Mouse (Mus musculus) spleen, adult 2 months (tissue): ENCODE measurements around the gene Tpr. TPM values are rescaled to one million over a fixed set of nuclear protein-coding genes. Genes with fewer than 3 reads are reported as not detected.
A peak's percentile ranks its signal among the peaks of the same experiment; 100 is the strongest.

Experiments
- DNase-seq, 2 experiments: peaks; one replicate each; pipeline versions ENCODE4 v3.0.0 to v3.0.0-alpha.2; 2012 to 2021; ENCODE audit warnings: low spot score in 2 of 2, low read depth in 1 of 2
- H3K27ac ChIP-seq: fragments of 200-500 bp; 2 replicates; pipeline ENCODE4 v1.5.1; 2012; ENCODE audit warnings: low read length, inconsistent platforms; ENCODE audit not compliant: insufficient read depth
- H3K27me3 ChIP-seq: fragments of 200-500 bp; 2 replicates; pipeline ENCODE4 v1.6.1; 2012; ENCODE audit warnings: mild to moderate bottlenecking, moderate library complexity, low read length, inconsistent platforms; ENCODE audit not compliant: control insufficient read depth, insufficient read depth
- H3K36me3 ChIP-seq: fragments of 200-500 bp; 2 replicates; pipeline ENCODE4 v1.6.1; 2012; ENCODE audit warnings: mild to moderate bottlenecking, low read length, inconsistent platforms; ENCODE audit not compliant: control insufficient read depth, insufficient read depth
- H3K4me1 ChIP-seq: fragments of 200-500 bp; 2 replicates; pipeline ENCODE4 v1.6.1; 2011; ENCODE audit warnings: inconsistent platforms; ENCODE audit not compliant: control insufficient read depth, insufficient read depth, insufficient read length
- H3K4me3 ChIP-seq: fragments of 200-500 bp; 2 replicates; pipeline ENCODE4 v1.5.1; 2011; ENCODE audit warnings: mild to moderate bottlenecking, inconsistent platforms; ENCODE audit not compliant: insufficient read depth, insufficient read length; ENCODE audit errors: extremely low read depth
- CTCF ChIP-seq: fragments of 200-500 bp; IDR thresholded peaks from 2 replicates; pipeline ENCODE4 v1.5.1; 2011; ENCODE audit warnings: mild to moderate bottlenecking, inconsistent platforms; ENCODE audit not compliant: insufficient read depth, insufficient read length, insufficient replicate concordance; ENCODE audit errors: extremely low read depth
- POLR2A ChIP-seq: fragments of 200-500 bp; IDR thresholded peaks from 2 replicates; pipeline ENCODE4 v1.6.1; 2011; ENCODE audit warnings: low read depth, low read length, inconsistent platforms
- WGBS: fragments of 180-500 bp; shearing (Covaris S2); methylation state at CpG from one replicate; pipeline ENCODE4 v1.1.7; 2018; 5-methylcytosine and 5-hydroxymethylcytosine counted together
- polyA plus RNA-seq: library from polyadenylated mRNA; depleted of rRNA; stranded (reverse); fragments of >200 nt; gene quantifications from 2 replicates; pipeline ENCODE4 v1.2.3, GENCODE M21; 2012

Gene Tpr
- polyA plus RNA-seq, 1 experiment = 49.3 TPM

GRCm38 (mm10) chr1:150389390-150390129 lies 3.1 kb upstream of the Tpr start:
- peak in 1 of 2 experiments; percentile 13 for DNase-seq
- H3K27ac ChIP-seq = no peak overlapping the region
- H3K4me3 ChIP-seq = no peak overlapping the region
- H3K4me1 ChIP-seq = no peaks in the 10 kb centered on the region; the same call in none of the 2 replicates
- peaks cover 5% of the 10 kb centered on the region for H3K36me3 ChIP-seq
- no peaks in the 10 kb centered on the region for H3K27me3 ChIP-seq
- 68% methylated on average over 6 of the region's 6 CpGs for WGBS
- TF ChIP-seq POLR2A = no peak
- TF ChIP-seq CTCF = no peak

DNA sequence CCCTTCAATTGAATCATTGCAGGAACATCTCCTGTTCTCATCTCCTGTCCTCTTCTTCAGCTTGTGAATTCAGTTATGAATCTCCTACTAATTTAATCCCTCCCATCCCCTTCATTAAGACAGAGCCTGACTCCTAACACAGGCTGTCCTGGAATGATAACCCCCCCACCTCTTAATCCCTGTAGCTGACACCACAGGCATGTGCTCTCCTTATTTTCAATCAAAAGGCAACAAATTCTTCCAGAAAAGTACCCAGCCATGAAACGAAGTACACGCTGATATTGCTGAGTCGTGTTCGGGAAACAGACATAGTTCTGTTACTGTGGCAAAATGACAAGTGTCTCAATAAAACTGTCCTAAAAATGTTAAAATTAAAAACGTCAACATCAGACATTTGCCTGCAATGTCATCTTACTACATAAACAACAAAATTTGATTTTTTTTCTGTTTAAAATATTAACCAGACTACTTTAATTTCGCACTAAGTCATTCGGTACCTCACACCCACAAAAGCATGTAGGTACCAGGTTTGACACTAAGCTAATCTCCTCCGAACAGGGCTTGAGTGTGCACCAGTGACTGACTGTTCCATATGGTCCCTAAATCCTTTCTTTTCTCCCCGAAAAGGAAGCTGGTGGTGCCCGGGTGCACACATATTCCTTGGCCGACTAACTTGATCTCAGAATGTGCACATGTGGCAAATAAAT lies 554 bp upstream of the Tpr start:
- H3K27ac ChIP-seq = peak overlapping the region; percentile 99
- 9% methylated on average over 11 of the region's 11 CpGs for WGBS
- no peak for DNase-seq
- no peaks in the 10 kb centered on the region; the same call in none of the 2 replicates for H3K4me1 ChIP-seq
- no peaks in the 10 kb centered on the region for H3K27me3 ChIP-seq
- TF ChIP-seq POLR2A = no peak
- TF ChIP-seq CTCF = no peak
- H3K36me3 ChIP-seq = peaks cover 6% of the 10 kb centered on the region; the same call in 1 of the 2 replicates
- peak overlapping the region; percentile 97 for H3K4me3 ChIP-seq

- H3K4me1 ChIP-seq = no peaks in the 10 kb centered on the region; the same call in none of the 2 replicates
- H3K27me3 ChIP-seq = no peaks in the 10 kb centered on the region
- WGBS = under 1% methylated on average over 27 of the region's 27 CpGs
- DNase-seq = no peak
- H3K4me3 ChIP-seq = peak overlapping the region; percentile 81
- H3K36me3 ChIP-seq = peaks cover 4% of the 10 kb centered on the region; the same call in 1 of the 2 replicates
- H3K27ac ChIP-seq = peak overlapping the region; percentile 93
- TF ChIP-seq CTCF (no peak), POLR2A (no peak)
Observed at GRCm38 (mm10) chr1:150393488-150393852, 832 bp downstream of the Tpr start.

- Histone ChIP-seq H3K4me3 (no peak overlapping the region), H3K4me1 (no peaks in the 10 kb centered on the region), H3K27ac (no peak overlapping the region), H3K36me3 (peaks cover 5% of the 10 kb centered on the region), H3K27me3 (no peaks in the 10 kb centered on the region)
- no peak for TF ChIP-seq POLR2A
- no peak for TF ChIP-seq CTCF
- no peak for DNase-seq
- 45% methylated on average over 3 of the region's 3 CpGs for WGBS
Observed at GRCm38 (mm10) chr1:150396001-150396400, 3.4 kb downstream of the Tpr start.

- peaks cover 31% of the 10 kb centered on the region for H3K36me3 ChIP-seq
- 87% methylated on average over 3 of the region's 3 CpGs for WGBS
- H3K4me1 ChIP-seq = no peaks in the 10 kb centered on the region
- no peak for DNase-seq
- H3K4me3 ChIP-seq = no peak overlapping the region
- H3K27ac ChIP-seq = no peak overlapping the region
- TF ChIP-seq POLR2A (no peak), CTCF (no peak)
- H3K27me3 ChIP-seq = no peaks in the 10 kb centered on the region
Observed at GRCm38 (mm10) chr1:150403914-150404313, 11.3 kb downstream of the Tpr start.

DNA sequence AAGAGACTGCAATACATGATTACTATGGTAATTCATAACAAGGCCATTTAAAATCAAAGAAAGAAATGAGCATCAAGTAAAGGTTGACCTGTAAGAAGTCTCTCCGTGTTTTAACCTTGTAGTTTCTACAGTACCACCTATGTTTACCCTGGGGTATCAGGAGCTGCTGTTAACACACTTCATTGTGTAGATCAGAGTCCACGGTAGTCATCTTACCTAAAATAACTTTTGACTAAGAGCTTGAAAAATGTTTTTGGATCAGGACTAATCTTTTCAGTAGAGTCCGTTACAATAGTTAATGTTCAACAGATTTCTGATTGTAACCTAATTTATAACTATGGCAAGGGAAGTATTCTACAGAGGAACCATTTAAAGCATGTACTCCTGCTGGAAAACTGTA lies 11.9 kb downstream of the Tpr start:
- Histone ChIP-seq H3K27ac (no peak overlapping the region), H3K4me1 (no peaks in the 10 kb centered on the region), H3K27me3 (no peaks in the 10 kb centered on the region), H3K4me3 (no peak overlapping the region), H3K36me3 (peaks cover 36% of the 10 kb centered on the region)
- TF ChIP-seq CTCF = no peak
- no peak for TF ChIP-seq POLR2A
- DNase-seq = no peak
- 91% methylated on average over 3 of the region's 3 CpGs for WGBS
